Mouse (Mus musculus) MEL (cell line): ENCODE data around the gene Thoc5. TPM values are rescaled to one million over a fixed set of nuclear protein-coding genes. Genes with fewer than 3 reads are reported as not detected.

Experiments
- DNase-seq: peaks from one replicate; pipeline ENCODE4 v3.0.0; 2011; ENCODE audit warnings: low read depth, low spot score
- H3K27ac ChIP-seq: 2 replicates; pipeline ENCODE4 v1.5.1; 2012; ENCODE audit warnings: low read depth, mild to moderate bottlenecking, control low read depth, low read length, moderate library complexity; ENCODE audit not compliant: control insufficient read depth
- H3K27me3 ChIP-seq, 2 experiments: fragments of 150-350 bp in 1 of 2; sonication (generic) in 1 of 2; 2 replicates each; pipeline ENCODE4 v1.6.1; 2012; ENCODE audit warnings: low read length in 2 of 2, mild to moderate bottlenecking in 2 of 2, improper control_type of control experiment in 1 of 2, moderate library complexity in 1 of 2; ENCODE audit not compliant: insufficient read depth in 2 of 2, control insufficient read depth in 1 of 2
- H3K36me3 ChIP-seq, 2 experiments: 2 replicates each; pipeline ENCODE4 v1.6.1; 2012 to 2014; ENCODE audit warnings: low read length in 2 of 2, improper control_type of control experiment in 1 of 2, inconsistent platforms in 1 of 2, mild to moderate bottlenecking in 1 of 2; ENCODE audit not compliant: insufficient read depth in 2 of 2, control insufficient read depth in 1 of 2
- H3K4me1 ChIP-seq, 2 experiments: fragments of 150-350 bp in 1 of 2; sonication (generic) in 1 of 2; 2 replicates each; pipeline ENCODE4 v1.6.1; 2012; ENCODE audit warnings: low read length in 2 of 2, improper control_type of control experiment in 1 of 2, mild to moderate bottlenecking in 1 of 2; ENCODE audit not compliant: insufficient read depth in 2 of 2, control insufficient read depth in 1 of 2
- H3K4me3 ChIP-seq, 2 experiments: fragments of 150-350 bp in 1 of 2; sonication (generic) in 1 of 2; 2 replicates each; pipeline ENCODE4 v1.5.1; 2012; ENCODE audit warnings: low read depth in 2 of 2, low read length in 2 of 2, mild to moderate bottlenecking in 2 of 2, moderate library complexity in 2 of 2, control low read depth in 1 of 2, improper control_type of control experiment in 1 of 2; ENCODE audit not compliant: control insufficient read depth in 1 of 2, insufficient read depth in 1 of 2
- H3K79me2 ChIP-seq: 2 replicates; pipeline ENCODE4 v1.6.1; 2012; ENCODE audit warnings: mild to moderate bottlenecking, low read length, moderate library complexity; ENCODE audit not compliant: control insufficient read depth, poor library complexity, insufficient read depth
- H3K9ac ChIP-seq: 2 replicates; pipeline ENCODE4 v1.6.1; 2012; ENCODE audit warnings: low read depth, mild to moderate bottlenecking, control low read depth, low read length, moderate library complexity; ENCODE audit not compliant: control insufficient read depth, poor library complexity, severe bottlenecking
- H3K9me3 ChIP-seq: fragments of 150-350 bp; sonication (generic); replicated peaks from 2 replicates; pipeline ENCODE4 v1.6.1; 2012; ENCODE audit warnings: mild to moderate bottlenecking, low read length, improper control_type of control experiment, moderate library complexity; ENCODE audit not compliant: insufficient read depth
- BHLHE40 ChIP-seq: IDR thresholded peaks from 2 replicates; pipeline ENCODE4 v1.6.1; 2012; ENCODE audit warnings: low read depth, mild to moderate bottlenecking, inconsistent platforms, low read length, improper control_type of control experiment, borderline replicate concordance
- CTCF ChIP-seq, 3 experiments: IDR thresholded peaks in 2 of 3; conservative IDR thresholded peaks in 1 of 3; 2 replicates each; pipeline ENCODE4 v1.5.1; 2011 to 2012; ENCODE audit warnings: low read length in 3 of 3, low read depth in 2 of 3, mild to moderate bottlenecking in 2 of 3, improper control_type of control experiment in 1 of 3, inconsistent platforms in 1 of 3, mixed read lengths in 1 of 3, moderate library complexity in 1 of 3; ENCODE audit not compliant: control insufficient read depth in 1 of 3, insufficient read depth in 1 of 3, poor library complexity in 1 of 3, severe bottlenecking in 1 of 3
- EP300 ChIP-seq, 2 experiments: IDR thresholded peaks; 2 replicates each; pipeline ENCODE4 v1.6.1; 2011; ENCODE audit warnings: improper control_type of control experiment in 2 of 2, low read length in 2 of 2, low read depth in 1 of 2, mild to moderate bottlenecking in 1 of 2
- ETS1 ChIP-seq: IDR thresholded peaks from 2 replicates; pipeline ENCODE4 v1.6.1; 2012; ENCODE audit warnings: low read depth, mild to moderate bottlenecking, inconsistent platforms, low read length, improper control_type of control experiment, moderate library complexity
- GABPA ChIP-seq: IDR thresholded peaks from 2 replicates; pipeline ENCODE4 v1.6.1; 2012; ENCODE audit warnings: low read depth, mild to moderate bottlenecking, inconsistent platforms, low read length, improper control_type of control experiment, moderate library complexity
- HCFC1 ChIP-seq: IDR thresholded peaks from 2 replicates; pipeline ENCODE4 v1.6.1; 2012; ENCODE audit warnings: low read depth, mild to moderate bottlenecking, inconsistent platforms, low read length, improper control_type of control experiment, moderate library complexity
- JUND ChIP-seq: IDR thresholded peaks from 2 replicates; pipeline ENCODE4 v1.6.1; 2011; ENCODE audit warnings: low read depth, mild to moderate bottlenecking, improper control_type of control experiment, low read length
- KAT2A ChIP-seq: conservative IDR thresholded peaks from 2 replicates; pipeline ENCODE4 v1.6.1; 2012; ENCODE audit warnings: low read depth, low read length, improper control_type of control experiment, inconsistent platforms
- MAFK ChIP-seq: IDR thresholded peaks from 2 replicates; pipeline ENCODE4 v1.6.1; 2011; ENCODE audit warnings: low read depth, mild to moderate bottlenecking, low read length, improper control_type of control experiment, borderline replicate concordance
- MEF2A ChIP-seq: IDR thresholded peaks from 2 replicates; pipeline ENCODE4 v1.6.1; 2014; ENCODE audit warnings: low read depth, mild to moderate bottlenecking, inconsistent platforms, low read length, improper control_type of control experiment; ENCODE audit not compliant: poor library complexity, insufficient replicate concordance, severe bottlenecking; ENCODE audit errors: extremely low read depth
- MYB ChIP-seq: IDR thresholded peaks from 2 replicates; pipeline ENCODE4 v1.6.1; 2011; ENCODE audit warnings: mild to moderate bottlenecking, low read depth, low read length, improper control_type of control experiment
- NRF1 ChIP-seq: IDR thresholded peaks from 2 replicates; pipeline ENCODE4 v1.6.1; 2014; ENCODE audit warnings: low read depth, mild to moderate bottlenecking, inconsistent platforms, low read length, improper control_type of control experiment, moderate library complexity; ENCODE audit not compliant: poor library complexity, insufficient read depth, severe bottlenecking
- POLR2A ChIP-seq, 2 experiments: IDR thresholded peaks; 2 replicates each; pipeline ENCODE4 v1.6.1; 2011 to 2012; ENCODE audit warnings: low read length in 2 of 2, mild to moderate bottlenecking in 2 of 2, control low read depth in 1 of 2, improper control_type of control experiment in 1 of 2, low read depth in 1 of 2, moderate library complexity in 1 of 2; ENCODE audit not compliant: control insufficient read depth in 1 of 2, insufficient read depth in 1 of 2, poor library complexity in 1 of 2
- POLR2AphosphoS5 ChIP-seq: IDR thresholded peaks from 2 replicates; pipeline ENCODE4 v1.6.1; 2012; ENCODE audit warnings: low read depth, borderline replicate concordance, mild to moderate bottlenecking, inconsistent platforms, low read length, moderate library complexity, mixed read lengths
- TBP ChIP-seq: IDR thresholded peaks from 2 replicates; pipeline ENCODE4 v1.8.0; 2011; ENCODE audit warnings: low read depth, low read length, improper control_type of control experiment
- TCF12 ChIP-seq: IDR thresholded peaks from 2 replicates; pipeline ENCODE4 v1.6.1; 2014; ENCODE audit warnings: low read depth, mild to moderate bottlenecking, inconsistent platforms, low read length, improper control_type of control experiment, moderate library complexity
- UBTF ChIP-seq: IDR thresholded peaks from 2 replicates; pipeline ENCODE4 v1.6.1; 2012; ENCODE audit warnings: low read depth, mild to moderate bottlenecking, inconsistent platforms, low read length, improper control_type of control experiment, moderate library complexity, borderline replicate concordance; ENCODE audit not compliant: insufficient read depth
- USF1 ChIP-seq: IDR thresholded peaks from 2 replicates; pipeline ENCODE4 v1.6.1; 2014; ENCODE audit warnings: low read depth, mild to moderate bottlenecking, inconsistent platforms, low read length, improper control_type of control experiment, moderate library complexity
- USF2 ChIP-seq, 2 experiments: IDR thresholded peaks; 2 replicates each; pipeline ENCODE4 v1.6.1; 2011 to 2012; ENCODE audit warnings: improper control_type of control experiment in 2 of 2, low read length in 2 of 2, borderline replicate concordance in 1 of 2, inconsistent platforms in 1 of 2, low read depth in 1 of 2, mild to moderate bottlenecking in 1 of 2; ENCODE audit not compliant: insufficient read depth in 1 of 2
- ZMIZ1 ChIP-seq: IDR thresholded peaks from 2 replicates; pipeline ENCODE4 v1.6.1; 2012; ENCODE audit warnings: low read depth, mild to moderate bottlenecking, inconsistent platforms, low read length, improper control_type of control experiment, moderate library complexity
- ZNF384 ChIP-seq: IDR thresholded peaks from 2 replicates; pipeline ENCODE4 v1.6.1; 2012; ENCODE audit warnings: low read depth, mild to moderate bottlenecking, inconsistent platforms, low read length, improper control_type of control experiment
- polyA plus RNA-seq, 2 experiments: library from polyadenylated mRNA; stranded (reverse) in 1 of 2; unstranded in 1 of 2; fragments of >175 nt in 1 of 2; fragments of >200 nt in 1 of 2; gene quantifications; 2 replicates each; pipeline versions ENCODE4 v1.2.1 to v1.2.4; 2012; ENCODE audit warnings: low replicate concordance in 2 of 2, low read depth in 1 of 2; ENCODE audit not compliant: insufficient read length in 2 of 2, insufficient read depth in 1 of 2, missing spikeins in 1 of 2
- total RNA-seq: library from RNA; depleted of rRNA; stranded (reverse); fragments of 300-350 nt; gene quantifications from 2 replicates; pipeline ENCODE4 v1.2.3, GENCODE M21; 2012

The Thoc5 gene
- total and polyA plus RNA-seq, 3 experiments = 69.1 to 80.4 (median 72.0) TPM

- H3K9me3 ChIP-seq = no peaks in the 10 kb centered on the region
- peaks cover 0 to 2% of the 10 kb centered on the region in 2 experiments; a peak in 2 of 4 replicates for H3K27me3 ChIP-seq
- no peaks in the 10 kb centered on the region for H3K36me3 ChIP-seq
- TF ChIP-seq MEF2A = no peak
- TF ChIP-seq TCF12 = no peak
- no peak for TF ChIP-seq ZMIZ1
- TF ChIP-seq, all 39 proteins: peak for 0
- Histone ChIP-seq H3K27ac (no peak within 1 kb of the TSS), H3K79me2 (no peaks in the 10 kb centered on the region), H3K9ac (no peak within 1 kb of the TSS), H3K4me3 (no peak within 1 kb of the TSS), H3K4me1 (no peaks in the 10 kb centered on the region)
- no peak for DNase-seq
Observed at GRCm38 (mm10) chr11:4947813-4948174, 52.7 kb downstream of the Thoc5 start, which contains the start of gene Nefh. Nefh (minus strand) TSS chr11:4948064.

GRCm38 (mm10) chr11:4948792-4949191 lies 53.7 kb downstream of the Thoc5 start:
- no peaks in the 10 kb centered on the region; a peak in 1 of 4 replicates for H3K4me1 ChIP-seq
- no peak overlapping the region for H3K4me3 ChIP-seq
- no peak for DNase-seq
- peaks cover 0 to 2% of the 10 kb centered on the region in 2 experiments; a peak in 2 of 4 replicates for H3K27me3 ChIP-seq
- H3K79me2 ChIP-seq = no peaks in the 10 kb centered on the region
- TF ChIP-seq HCFC1 (no peak), USF1 (no peak), MEF2A (no peak), GABPA (no peak), TBP (no peak), USF2 (IDR thresholded peaks at IDR 0.05; ENCODE audit: borderline replicate concordance in 1 of 2, insufficient read depth in 1 of 2, low read depth in 1 of 2, low read length in 2 of 2) (no peak), NRF1 (no peak), ZNF384 (no peak), JUND (no peak), EP300 (IDR thresholded peaks at IDR 0.05; ENCODE audit: low read depth in 1 of 2, low read length in 2 of 2) (no peak), CTCF (IDR thresholded peaks at IDR 0.05 in 2 of 3, conservative IDR thresholded peaks at IDR 0.05 in 1 of 3; ENCODE audit: control insufficient read depth in 1 of 3, insufficient read depth in 1 of 3, low read depth in 2 of 3, low read length in 3 of 3, poor library complexity in 1 of 3, severe bottlenecking in 1 of 3) (no peak), UBTF (no peak), BHLHE40 (no peak), MYB (no peak), MAFK (no peak), POLR2AphosphoS5 (no peak), KAT2A (no peak), POLR2A (IDR thresholded peaks at IDR 0.05; ENCODE audit: control insufficient read depth in 1 of 2, insufficient read depth in 1 of 2, low read depth in 1 of 2, low read length in 2 of 2, poor library complexity in 1 of 2) (no peak), ETS1 (no peak), ZMIZ1 (no peak)
- H3K9ac ChIP-seq = no peak overlapping the region
- no peaks in the 10 kb centered on the region for H3K36me3 ChIP-seq
- H3K27ac ChIP-seq = no peak overlapping the region
- H3K9me3 ChIP-seq = no peaks in the 10 kb centered on the region
